Mouse (Mus musculus) intestine, postnatal 0 days (tissue): Measurements from ENCODE around the gene Fkbp11. TPM values are rescaled to one million over a fixed set of nuclear protein-coding genes. Genes with fewer than 3 reads are reported as not detected.

Experiments used
- ATAC-seq: fragments of 200-750 bp; cut with Nextera tagmentation; 2 replicates; pipeline ENCODE4 v1.8.0; 2017; ENCODE audit warnings: mild to moderate bottlenecking, moderate TSS enrichment, moderate library complexity
- H3K27ac ChIP-seq: fragments of 300-500 bp; sonication (generic); 2 replicates; pipeline ENCODE4 v1.5.1; 2014; ENCODE audit warnings: mild to moderate bottlenecking, low read depth, low read length, moderate library complexity
- H3K27me3 ChIP-seq: fragments of 300-500 bp; sonication (generic); replicated peaks from 2 replicates; pipeline ENCODE4 v1.6.1; 2014; ENCODE audit warnings: low read length, mixed read lengths; ENCODE audit not compliant: control insufficient read depth, insufficient read depth
- H3K36me3 ChIP-seq: fragments of 300-500 bp; sonication (generic); 2 replicates; pipeline ENCODE4 v1.6.1; 2014; ENCODE audit warnings: mild to moderate bottlenecking, moderate library complexity; ENCODE audit not compliant: control insufficient read depth, insufficient read depth
- H3K4me1 ChIP-seq: fragments of 300-500 bp; sonication (generic); replicated peaks from 2 replicates; pipeline ENCODE4 v1.6.1; 2014; ENCODE audit warnings: antibody characterized with exemption, low read length, mixed read lengths; ENCODE audit not compliant: control insufficient read depth, insufficient read depth
- H3K4me2 ChIP-seq: fragments of 300-500 bp; sonication (generic); replicated peaks from 2 replicates; pipeline ENCODE4 v1.6.1; 2014; ENCODE audit warnings: low read depth, mild to moderate bottlenecking, moderate library complexity
- H3K4me3 ChIP-seq: fragments of 300-500 bp; sonication (generic); 2 replicates; pipeline ENCODE4 v1.5.1; 2014; ENCODE audit warnings: low read depth, low read length
- H3K9ac ChIP-seq: fragments of 300-500 bp; sonication (generic); 2 replicates; pipeline ENCODE4 v1.6.1; 2014; ENCODE audit warnings: mild to moderate bottlenecking, low read depth, low read length
- H3K9me3 ChIP-seq: fragments of 300-500 bp; sonication (generic); 2 replicates; pipeline ENCODE4 v1.6.1; 2016; ENCODE audit warnings: mixed run types; ENCODE audit not compliant: control insufficient read depth
- CTCF ChIP-seq: sonication (generic); IDR thresholded peaks from 2 replicates; pipeline ENCODE4 v1.5.1; 2016; ENCODE audit warnings: low read depth, mild to moderate bottlenecking, control low read depth, antibody characterized with exemption, moderate library complexity
- WGBS: fragments of 180-500 bp; shearing (Covaris S2); extraction: QIAGEN DNeasy Blood & Tissue Kit; methylation state at CpG from one replicate; pipeline ENCODE4 v1.1.7; 2014; 5-methylcytosine and 5-hydroxymethylcytosine counted together
- polyA plus RNA-seq: library from polyadenylated mRNA; unstranded; fragments of >200 nt; fragmentation: Nextera tagmentation; extraction: Ambion mirVana; gene quantifications from 2 replicates; pipeline ENCODE4 v1.2.1, GENCODE M21; 2015

Fkbp11 gene
- polyA plus RNA-seq, 1 experiment from 2014 or later: 32.4 TPM

GRCm38 (mm10) chr15:98680660-98681059 lies 47.3 kb downstream of the Fkbp11 start:
- H3K4me3 ChIP-seq: no peak overlapping the region
- H3K9ac ChIP-seq: no peak overlapping the region
- H3K27me3 ChIP-seq: peaks cover 27% of the 10 kb centered on the region
- no peaks in the 10 kb centered on the region for H3K9me3 ChIP-seq
- H3K27ac ChIP-seq: no peak overlapping the region
- no peaks in the 10 kb centered on the region for H3K36me3 ChIP-seq
- H3K4me1 ChIP-seq: peaks cover 6% of the 10 kb centered on the region; the same call in 1 of the 2 replicates
- ATAC-seq: no peak
- TF ChIP-seq CTCF: no peak
- 62% methylated on average over 8 of the region's 8 CpGs for WGBS
- H3K4me2 ChIP-seq: no peak overlapping the region

DNA sequence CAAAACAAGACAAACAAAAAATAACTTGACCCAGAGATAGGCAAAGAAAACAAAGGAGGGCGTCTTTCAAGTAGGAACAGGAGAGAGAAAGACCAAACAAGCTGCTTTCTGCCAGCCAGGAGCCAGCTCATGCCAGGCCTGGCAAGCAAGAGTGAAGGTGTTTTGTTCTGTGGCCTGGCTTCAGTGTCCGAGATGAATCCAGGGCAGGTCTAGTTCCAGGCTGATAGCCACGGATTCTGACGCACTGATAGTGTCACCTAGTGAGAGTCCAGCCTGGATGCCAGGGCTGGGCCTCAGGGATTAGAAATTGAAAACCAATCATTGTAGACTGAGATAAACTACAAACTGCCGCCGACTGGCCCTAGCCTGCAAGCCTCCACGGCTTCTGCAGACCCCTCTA lies 50.0 kb downstream of the Fkbp11 start:
- no peak for ATAC-seq
- peaks cover 43% of the 10 kb centered on the region for H3K27me3 ChIP-seq
- H3K4me2 ChIP-seq: 0 out of 2 replicates have a peak overlapping the region, but pooled peaks have one; percentile 74
- H3K27ac ChIP-seq: no peak overlapping the region
- no peak overlapping the region for H3K4me3 ChIP-seq
- no peaks in the 10 kb centered on the region for H3K36me3 ChIP-seq
- no peak for TF ChIP-seq CTCF
- H3K4me1 ChIP-seq: peaks cover 6% of the 10 kb centered on the region; the same call in 1 of the 2 replicates
- WGBS: 53% methylated on average over 7 of the region's 7 CpGs
- no peak overlapping the region for H3K9ac ChIP-seq
- H3K9me3 ChIP-seq: no peaks in the 10 kb centered on the region

DNA sequence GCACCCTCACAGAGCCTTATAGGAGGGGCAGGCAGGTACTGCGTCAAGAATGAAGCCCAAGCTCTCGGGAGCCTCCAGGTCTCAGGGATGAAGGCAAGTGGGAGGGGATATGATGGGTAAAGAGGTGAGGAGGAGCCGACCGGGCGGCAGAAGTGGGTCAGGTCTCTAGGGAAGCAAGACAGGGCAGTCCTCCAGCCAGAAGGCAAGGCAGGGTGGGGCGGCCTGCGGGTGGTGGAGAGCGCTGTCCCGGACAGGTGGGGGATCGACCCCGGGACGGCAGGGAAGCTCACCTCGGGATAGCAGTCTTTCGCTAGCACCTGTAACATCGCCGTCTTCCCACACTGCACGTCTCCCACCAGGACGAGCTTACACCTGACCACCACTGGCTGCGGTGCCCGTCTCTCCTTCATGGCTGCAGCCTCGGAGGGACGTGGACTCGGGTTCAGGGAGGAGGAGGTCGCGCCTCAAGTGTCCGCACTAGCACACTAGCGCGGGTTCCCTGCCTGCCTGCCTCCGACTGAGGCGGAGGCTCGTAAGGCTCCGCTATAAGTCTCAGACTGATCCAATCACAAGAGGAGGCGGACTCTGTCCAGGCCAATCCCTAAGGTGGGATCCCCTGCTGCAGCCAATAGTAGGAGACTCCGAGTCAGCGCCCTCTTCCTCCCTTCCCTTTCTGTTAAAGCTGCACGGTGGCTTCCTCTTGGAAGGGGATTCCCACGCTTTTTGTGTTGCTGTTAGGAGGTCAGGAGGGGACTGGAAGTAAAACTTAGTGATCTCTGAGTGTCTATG lies 50.9 kb downstream of the Fkbp11 start, which contains the start of gene Rnd1:
Rnd1 (minus strand) TSS at position 522 of the 789 bp plus-strand sequence.
- Histone ChIP-seq H3K27me3 (peaks cover 43% of the 10 kb centered on the region), H3K4me2 (peak within 1 kb of the TSS; percentile 74), H3K36me3 (no peaks in the 10 kb centered on the region), H3K4me3 (peak within 1 kb of the TSS; percentile 45), H3K9me3 (no peaks in the 10 kb centered on the region), H3K4me1 (peaks cover 6% of the 10 kb centered on the region; the same call in 1 of the 2 replicates), H3K9ac (no peak within 1 kb of the TSS), H3K27ac (no peak within 1 kb of the TSS)
- ATAC-seq: peak; percentile 94
- peak; percentile 32; the same call in 1 of the 2 replicates for TF ChIP-seq CTCF
- under 1% methylated on average over 37 of the region's 37 CpGs for WGBS

GRCm38 (mm10) chr15:98676471-98676870 lies 51.5 kb downstream of the Fkbp11 start:
- H3K36me3 ChIP-seq: no peaks in the 10 kb centered on the region
- no peaks in the 10 kb centered on the region for H3K9me3 ChIP-seq
- WGBS: 5% methylated on average over 9 of the region's 9 CpGs
- no peak for ATAC-seq
- no peak for TF ChIP-seq CTCF
- no peak overlapping the region for H3K27ac ChIP-seq
- peaks cover 6% of the 10 kb centered on the region; the same call in 1 of the 2 replicates for H3K4me1 ChIP-seq
- peaks cover 43% of the 10 kb centered on the region for H3K27me3 ChIP-seq
- no peak overlapping the region for H3K9ac ChIP-seq
- peak overlapping the region; percentile 45 for H3K4me3 ChIP-seq
- peak overlapping the region; percentile 74 for H3K4me2 ChIP-seq

- H3K9me3 ChIP-seq: no peaks in the 10 kb centered on the region
- peaks cover 43% of the 10 kb centered on the region for H3K27me3 ChIP-seq
- no peak for TF ChIP-seq CTCF
- WGBS: 8% methylated on average over 14 of the region's 14 CpGs
- H3K4me2 ChIP-seq: peak overlapping the region; percentile 74; the same call in 1 of the 2 replicates
- no peaks in the 10 kb centered on the region for H3K36me3 ChIP-seq
- no peak overlapping the region for H3K27ac ChIP-seq
- H3K9ac ChIP-seq: no peak overlapping the region
- peaks cover 6% of the 10 kb centered on the region; the same call in 1 of the 2 replicates for H3K4me1 ChIP-seq
- no peak for ATAC-seq
- H3K4me3 ChIP-seq: peak overlapping the region; percentile 2; the same call in 1 of the 2 replicates
Measured at GRCm38 (mm10) chr15:98675634-98676250, 52.3 kb downstream of the Fkbp11 start.

- no peak overlapping the region for H3K9ac ChIP-seq
- H3K4me3 ChIP-seq: no peak overlapping the region
Measured at GRCm38 (mm10) chr15:98674994-98675545, 52.9 kb downstream of the Fkbp11 start.

More at GRCm38 (mm10) chr15:98674994-98675545, 52.9 kb downstream of the Fkbp11 start:
- ATAC-seq: no peak
- Histone ChIP-seq H3K36me3 (no peaks in the 10 kb centered on the region), H3K27me3 (peaks cover 43% of the 10 kb centered on the region), H3K27ac (no peak overlapping the region), H3K9me3 (no peaks in the 10 kb centered on the region), H3K4me1 (peaks cover 6% of the 10 kb centered on the region; the same call in 1 of the 2 replicates), H3K4me2 (no peak overlapping the region)
- WGBS: 32% methylated on average over 11 of the region's 11 CpGs
- no peak for TF ChIP-seq CTCF

Other genes with a start within 250 kb of the Fkbp11 start
- 0.34 and 0.56 TPM in 2 replicates for gene Lalba, start 245.5 kb downstream of the Fkbp11 start, polyA plus RNA-seq
- not detected in 2 replicates for gene Olfr279, start 235.8 kb downstream of the Fkbp11 start, polyA plus RNA-seq
- 42.1 and 42.3 TPM in 2 replicates for gene Kansl2, start 193.9 kb downstream of the Fkbp11 start, polyA plus RNA-seq
- 21.1 and 25.0 TPM in 2 replicates for gene Ccnt1, start 157.3 kb downstream of the Fkbp11 start, polyA plus RNA-seq
- gene 4930415O20Rik, start 157.2 kb downstream of the Fkbp11 start, polyA plus RNA-seq: not detected in 2 replicates
- 10.6 and 11.1 TPM in 2 replicates for gene Adcy6, start 118.1 kb downstream of the Fkbp11 start, polyA plus RNA-seq
- 9.3 and 10.3 TPM in 2 replicates for gene Cacnb3, start 97.4 kb downstream of the Fkbp11 start, polyA plus RNA-seq
- 9.0 and 11.7 TPM in 2 replicates for gene Ddx23, start 65.3 kb downstream of the Fkbp11 start, polyA plus RNA-seq
- 1.1 and 1.4 TPM in 2 replicates for gene Rnd1, start 50.7 kb downstream of the Fkbp11 start, polyA plus RNA-seq
- gene Ccdc65, start 20.0 kb downstream of the Fkbp11 start, polyA plus RNA-seq: 0.27 and 0.38 TPM in 2 replicates
- gene Arf3, start 35.0 kb upstream of the Fkbp11 start, polyA plus RNA-seq: 31.8 and 35.3 TPM in 2 replicates
- gene Wnt10b, start 50.0 kb upstream of the Fkbp11 start, polyA plus RNA-seq: 0.08 TPM in 1 of 2 replicates, not detected in the other
- gene Wnt1, start 61.7 kb upstream of the Fkbp11 start, polyA plus RNA-seq: not detected in 2 replicates
- 0.07 TPM in 1 of 2 replicates, not detected in the other for gene Ddn, start 81.3 kb upstream of the Fkbp11 start, polyA plus RNA-seq
- gene Prkag1, start 103.3 kb upstream of the Fkbp11 start, polyA plus RNA-seq: 67.0 and 67.3 TPM in 2 replicates
- gene Kmt2d, start 143.0 kb upstream of the Fkbp11 start, polyA plus RNA-seq: 5.3 and 6.5 TPM in 2 replicates
- 9.4 and 9.7 TPM in 2 replicates for gene Rhebl1, start 166.3 kb upstream of the Fkbp11 start, polyA plus RNA-seq
- 0.88 and 0.93 TPM in 2 replicates for gene Dhh, start 170.3 kb upstream of the Fkbp11 start, polyA plus RNA-seq
- gene Lmbr1l, start 190.0 kb upstream of the Fkbp11 start, polyA plus RNA-seq: 27.0 and 30.6 TPM in 2 replicates
- 391 and 435 TPM in 2 replicates for gene Tuba1b, start 206.4 kb upstream of the Fkbp11 start, polyA plus RNA-seq
- not detected in 2 replicates for gene Gm49450, start 225.4 kb upstream of the Fkbp11 start, polyA plus RNA-seq
- gene Tuba1a, start 225.5 kb upstream of the Fkbp11 start, polyA plus RNA-seq: 457 and 503 TPM in 2 replicates